Mouse (Mus musculus): ENCODE measurements around the gene Asb4. TPM values are rescaled to one million over a fixed set of nuclear protein-coding genes. Genes with fewer than 3 reads are reported as not detected.

Gene Asb4
- polyA plus RNA-seq, 1 experiment from 2014 or later, result 31.4 TPM

DNA sequence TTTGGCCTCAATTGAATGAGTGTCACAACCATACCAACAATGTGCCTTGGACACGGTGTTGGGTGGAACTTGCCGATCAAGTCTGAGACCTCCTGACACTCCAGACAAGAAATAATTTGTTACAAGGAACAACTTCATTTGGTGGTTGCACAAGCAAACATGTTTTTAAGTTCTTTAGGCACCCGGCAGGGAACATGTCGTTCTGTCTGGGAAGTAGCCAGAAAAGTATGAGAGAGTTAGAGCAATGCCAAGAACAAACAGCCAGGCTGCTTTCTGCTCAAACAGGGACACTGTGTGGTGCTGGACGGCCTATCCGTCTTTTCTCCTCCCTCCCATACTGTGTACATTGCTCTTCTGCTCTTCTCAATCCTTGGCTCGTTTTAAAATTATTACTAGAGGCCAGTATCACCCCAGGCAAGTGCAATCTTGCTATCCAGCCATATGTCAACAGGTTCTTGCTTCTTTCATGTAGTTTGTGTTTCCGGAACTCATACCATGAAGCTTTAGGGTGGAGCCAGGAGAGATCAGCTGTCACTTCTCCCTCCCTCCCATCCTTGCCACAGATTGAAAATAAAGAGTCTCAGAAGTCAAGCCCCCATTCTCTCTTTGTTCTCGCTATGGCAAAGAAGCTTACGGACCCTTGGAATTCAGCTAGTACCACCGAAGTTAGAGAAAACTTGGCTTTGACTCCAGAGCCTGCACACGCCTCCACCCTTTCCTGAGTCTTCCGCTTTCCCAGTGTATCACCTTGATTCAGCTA lies 60.1 kb downstream of the Asb4 start:
- DNase-seq (ENCODE audit: low spot score) (peak; percentile 61), ATAC-seq (ENCODE audit: low read depth) (peak; percentile 65)
- no peaks in the 10 kb centered on the region for H3K27me3 ChIP-seq (replicated peaks; ENCODE audit: control insufficient read depth, insufficient read depth, low read length)
- H3K9me3 ChIP-seq (ENCODE audit: control insufficient read depth, low read length), result no peaks in the 10 kb centered on the region
- no peak overlapping the region for H3K9ac ChIP-seq (ENCODE audit: low read depth, low read length)
- 21% methylated on average over 13 of the region's 13 CpGs for WGBS
- peak overlapping the region; percentile 13 for H3K4me2 ChIP-seq (ENCODE audit: low read depth, low read length)
- H3K27ac ChIP-seq (replicated peaks; ENCODE audit: low read depth, low read length), result no peak overlapping the region; the same call in 1 of the 2 replicates
- no peaks in the 10 kb centered on the region for H3K36me3 ChIP-seq (ENCODE audit: control insufficient read depth, insufficient read depth, low read length)
- no peak overlapping the region for H3K4me3 ChIP-seq (ENCODE audit: low read depth, low read length)
- peaks cover 11% of the 10 kb centered on the region; the same call in 1 of the 2 replicates for H3K4me1 ChIP-seq (ENCODE audit: control insufficient read depth, insufficient read depth, low read length)

DNA sequence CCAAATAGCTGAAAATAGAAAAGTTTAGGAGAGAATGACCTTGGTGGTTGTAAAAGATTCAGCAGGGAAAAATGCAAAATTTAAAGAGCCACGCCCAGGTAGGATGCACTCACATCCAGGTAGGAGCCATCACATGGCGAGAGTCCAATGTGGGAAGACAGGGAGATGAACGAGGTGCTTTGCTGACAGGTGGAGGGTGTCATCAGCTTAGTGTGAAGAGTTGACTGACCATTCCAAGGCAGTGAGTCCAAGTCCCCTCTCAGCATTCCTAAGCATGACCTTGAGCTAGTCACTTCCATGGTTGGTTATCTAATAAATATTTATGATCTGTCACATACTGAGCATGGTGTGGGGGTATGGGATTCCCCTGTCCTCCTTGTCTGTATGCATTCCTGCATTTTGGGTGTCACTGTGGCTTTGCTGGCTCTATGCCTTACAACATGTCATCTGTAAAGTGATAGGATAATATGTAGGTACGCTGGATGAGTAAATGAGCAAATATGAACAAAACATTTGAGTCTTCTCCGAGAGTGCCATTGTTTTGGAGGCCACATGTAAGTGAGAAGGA lies 61.2 kb downstream of the Asb4 start:
- H3K4me3 ChIP-seq (ENCODE audit: low read depth, low read length), result no peak overlapping the region
- H3K27me3 ChIP-seq (replicated peaks; ENCODE audit: control insufficient read depth, insufficient read depth, low read length), result no peaks in the 10 kb centered on the region
- peaks cover 11% of the 10 kb centered on the region; the same call in 1 of the 2 replicates for H3K4me1 ChIP-seq (ENCODE audit: control insufficient read depth, insufficient read depth, low read length)
- 90% methylated on average over 5 of the region's 5 CpGs for WGBS
- ATAC-seq (ENCODE audit: low read depth) (no peak), DNase-seq (ENCODE audit: low spot score) (no peak)
- H3K9ac ChIP-seq (ENCODE audit: low read depth, low read length), result no peak overlapping the region
- H3K4me2 ChIP-seq (ENCODE audit: low read depth, low read length), result no peak overlapping the region
- no peaks in the 10 kb centered on the region for H3K9me3 ChIP-seq (ENCODE audit: control insufficient read depth, low read length)
- H3K27ac ChIP-seq (replicated peaks; ENCODE audit: low read depth, low read length), result no peak overlapping the region
- H3K36me3 ChIP-seq (ENCODE audit: control insufficient read depth, insufficient read depth, low read length), result no peaks in the 10 kb centered on the region

DNA sequence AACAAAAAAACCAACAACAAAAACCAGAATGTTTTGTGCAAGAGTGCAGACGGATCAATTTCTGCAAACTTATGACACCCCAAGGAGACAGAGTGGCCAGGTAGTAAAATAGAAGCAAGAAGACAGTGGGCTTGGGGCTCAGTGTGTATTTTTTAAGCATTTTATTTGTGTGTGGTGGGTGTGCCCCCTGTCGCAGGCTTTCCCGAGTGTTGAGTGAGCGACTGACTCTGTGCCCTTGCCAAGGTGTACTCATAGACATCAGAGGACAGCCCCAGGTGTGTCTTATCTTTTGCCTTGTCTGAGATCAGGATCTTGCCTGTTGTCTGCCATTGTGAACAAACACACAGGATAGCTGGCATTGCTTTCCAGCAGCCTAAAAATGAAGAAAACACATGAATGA lies 63.8 kb downstream of the Asb4 start:
- Histone ChIP-seq H3K27ac (replicated peaks; ENCODE audit: low read depth, low read length) (no peak overlapping the region), H3K36me3 (ENCODE audit: control insufficient read depth, insufficient read depth, low read length) (no peaks in the 10 kb centered on the region), H3K27me3 (replicated peaks; ENCODE audit: control insufficient read depth, insufficient read depth, low read length) (no peaks in the 10 kb centered on the region), H3K4me3 (ENCODE audit: low read depth, low read length) (no peak overlapping the region), H3K9ac (ENCODE audit: low read depth, low read length) (no peak overlapping the region), H3K9me3 (ENCODE audit: control insufficient read depth, low read length) (no peaks in the 10 kb centered on the region), H3K4me2 (ENCODE audit: low read depth, low read length) (no peak overlapping the region), H3K4me1 (ENCODE audit: control insufficient read depth, insufficient read depth, low read length) (peaks cover 11% of the 10 kb centered on the region; the same call in 1 of the 2 replicates)
- 88% methylated on average over 4 of the region's 4 CpGs for WGBS
- DNase-seq (ENCODE audit: low spot score), result no peak
- no peak for ATAC-seq (ENCODE audit: low read depth)

DNA sequence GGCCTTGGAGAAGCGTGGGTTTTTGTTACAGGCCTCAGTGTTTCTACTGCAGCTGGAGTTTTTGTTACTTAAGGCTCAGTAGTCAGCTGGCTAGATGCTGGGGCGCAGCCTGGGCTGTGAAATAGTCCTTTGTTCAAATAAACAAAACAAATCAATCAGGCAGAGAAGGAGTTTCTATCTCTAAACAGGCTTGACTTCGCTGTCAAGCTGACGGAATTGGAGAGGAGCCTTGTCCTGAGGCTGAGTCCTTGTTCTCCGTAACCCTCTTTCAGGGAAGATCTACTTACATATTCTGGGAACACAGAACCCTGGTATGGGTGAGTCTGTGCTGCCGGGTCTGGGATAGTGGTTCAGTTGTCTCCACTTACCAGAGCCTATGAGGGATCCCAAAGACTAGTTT lies 64.4 kb downstream of the Asb4 start:
- ATAC-seq (ENCODE audit: low read depth), result no peak

DNA sequence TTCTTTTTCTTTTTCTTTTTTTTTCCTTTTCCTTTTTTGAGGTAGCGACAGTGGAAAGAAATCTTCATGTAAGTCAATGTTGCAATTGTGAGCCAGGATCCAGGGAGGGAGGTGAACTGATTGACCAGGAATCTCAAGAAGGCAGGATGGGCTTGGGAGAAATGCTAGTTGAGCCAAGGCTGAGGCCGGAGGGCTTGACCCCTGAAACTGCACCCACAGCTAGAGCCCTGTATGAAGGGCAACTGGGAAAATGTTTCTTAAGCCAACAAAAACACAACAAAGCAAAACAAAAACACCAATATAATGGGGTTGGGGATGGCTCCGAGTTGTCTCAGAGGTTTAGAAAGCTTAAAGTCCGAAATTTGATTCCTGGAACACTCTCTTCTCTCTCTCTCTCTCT lies 65.2 kb downstream of the Asb4 start:
- Histone ChIP-seq H3K27me3 (replicated peaks; ENCODE audit: control insufficient read depth, insufficient read depth, low read length) (no peaks in the 10 kb centered on the region), H3K9me3 (ENCODE audit: control insufficient read depth, low read length) (no peaks in the 10 kb centered on the region), H3K9ac (ENCODE audit: low read depth, low read length) (no peak overlapping the region), H3K36me3 (ENCODE audit: control insufficient read depth, insufficient read depth, low read length) (no peaks in the 10 kb centered on the region), H3K4me2 (ENCODE audit: low read depth, low read length) (no peak overlapping the region), H3K27ac (replicated peaks; ENCODE audit: low read depth, low read length) (no peak overlapping the region), H3K4me3 (ENCODE audit: low read depth, low read length) (no peak overlapping the region), H3K4me1 (ENCODE audit: control insufficient read depth, insufficient read depth, low read length) (peaks cover 1% of the 10 kb centered on the region; the same call in 1 of the 2 replicates)
- DNase-seq (ENCODE audit: low spot score), result no peak
- WGBS, result 36% methylated on average over 4 of the region's 4 CpGs
- no peak for ATAC-seq (ENCODE audit: low read depth)

More for the DNA sequence above, 64.4 kb downstream of the Asb4 start:
- Histone ChIP-seq H3K36me3 (ENCODE audit: control insufficient read depth, insufficient read depth, low read length) (no peaks in the 10 kb centered on the region), H3K4me1 (ENCODE audit: control insufficient read depth, insufficient read depth, low read length) (peaks cover 10% of the 10 kb centered on the region; the same call in 1 of the 2 replicates), H3K9ac (ENCODE audit: low read depth, low read length) (no peak overlapping the region), H3K4me3 (ENCODE audit: low read depth, low read length) (no peak overlapping the region), H3K27me3 (replicated peaks; ENCODE audit: control insufficient read depth, insufficient read depth, low read length) (no peaks in the 10 kb centered on the region), H3K9me3 (ENCODE audit: control insufficient read depth, low read length) (no peaks in the 10 kb centered on the region), H3K27ac (replicated peaks; ENCODE audit: low read depth, low read length) (no peak overlapping the region), H3K4me2 (ENCODE audit: low read depth, low read length) (no peak overlapping the region)
- no peak for DNase-seq (ENCODE audit: low spot score)
- WGBS, result 45% methylated on average over 6 of the region's 6 CpGs

DNA sequence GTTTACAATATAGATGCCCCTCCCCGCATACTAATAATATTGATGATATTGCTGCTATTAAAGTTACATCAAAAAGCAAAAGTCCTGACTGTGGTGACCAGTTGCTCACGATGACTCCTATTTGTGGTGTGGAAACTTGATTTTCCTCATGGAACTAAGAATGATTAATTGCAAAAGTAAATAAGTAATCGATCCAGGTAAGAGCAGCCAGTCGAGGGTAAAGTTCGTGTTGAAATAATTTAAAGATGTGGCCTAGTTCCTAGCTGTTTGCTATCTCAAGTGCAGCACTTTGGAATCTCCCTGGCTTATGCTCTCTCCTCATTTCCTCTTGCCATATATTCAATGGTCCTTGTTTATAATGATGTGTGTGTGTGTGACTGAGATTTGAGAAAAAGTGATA lies 66.7 kb downstream of the Asb4 start:
- Histone ChIP-seq H3K4me2 (ENCODE audit: low read depth, low read length) (no peak overlapping the region), H3K4me1 (ENCODE audit: control insufficient read depth, insufficient read depth, low read length) (no peaks in the 10 kb centered on the region), H3K9ac (ENCODE audit: low read depth, low read length) (no peak overlapping the region), H3K4me3 (ENCODE audit: low read depth, low read length) (no peak overlapping the region), H3K27me3 (replicated peaks; ENCODE audit: control insufficient read depth, insufficient read depth, low read length) (no peaks in the 10 kb centered on the region), H3K36me3 (ENCODE audit: control insufficient read depth, insufficient read depth, low read length) (no peaks in the 10 kb centered on the region), H3K9me3 (ENCODE audit: control insufficient read depth, low read length) (no peaks in the 10 kb centered on the region), H3K27ac (replicated peaks; ENCODE audit: low read depth, low read length) (no peak overlapping the region)
- DNase-seq (ENCODE audit: low spot score), result no peak
- WGBS, result 82% methylated on average over 5 of the region's 5 CpGs
- ATAC-seq (ENCODE audit: low read depth), result no peak

DNA sequence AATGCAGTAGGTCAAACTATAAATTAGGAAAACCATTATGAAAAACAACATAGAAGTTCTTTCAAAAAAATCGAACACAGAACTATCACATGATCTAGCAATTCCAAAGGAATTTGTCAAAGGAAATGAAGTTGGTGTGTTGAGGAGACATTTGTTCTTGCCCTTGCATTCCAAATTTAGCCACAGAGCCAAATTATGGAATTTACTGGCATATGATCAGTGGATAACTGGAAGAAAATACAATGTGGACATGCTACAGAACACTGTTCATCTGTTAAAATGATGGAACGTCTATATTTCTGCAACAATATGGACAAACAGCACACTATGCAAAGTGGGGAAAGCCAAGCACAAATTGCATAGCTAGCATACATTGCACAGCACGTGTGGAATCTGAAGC lies 72.7 kb downstream of the Asb4 start:
- H3K36me3 ChIP-seq (ENCODE audit: control insufficient read depth, insufficient read depth, low read length), result no peaks in the 10 kb centered on the region
- H3K4me2 ChIP-seq (ENCODE audit: low read depth, low read length), result no peak overlapping the region
- H3K9ac ChIP-seq (ENCODE audit: low read depth, low read length), result no peak overlapping the region
- H3K4me3 ChIP-seq (ENCODE audit: low read depth, low read length), result no peak overlapping the region
- DNase-seq (ENCODE audit: low spot score) (no peak), ATAC-seq (ENCODE audit: low read depth) (no peak)
- H3K27ac ChIP-seq (replicated peaks; ENCODE audit: low read depth, low read length), result no peak overlapping the region
- H3K9me3 ChIP-seq (ENCODE audit: control insufficient read depth, low read length), result no peaks in the 10 kb centered on the region
- H3K4me1 ChIP-seq (ENCODE audit: control insufficient read depth, insufficient read depth, low read length), result no peaks in the 10 kb centered on the region
- H3K27me3 ChIP-seq (replicated peaks; ENCODE audit: control insufficient read depth, insufficient read depth, low read length), result no peaks in the 10 kb centered on the region
- WGBS, result 70% methylated on average over 3 of the region's 3 CpGs

DNA sequence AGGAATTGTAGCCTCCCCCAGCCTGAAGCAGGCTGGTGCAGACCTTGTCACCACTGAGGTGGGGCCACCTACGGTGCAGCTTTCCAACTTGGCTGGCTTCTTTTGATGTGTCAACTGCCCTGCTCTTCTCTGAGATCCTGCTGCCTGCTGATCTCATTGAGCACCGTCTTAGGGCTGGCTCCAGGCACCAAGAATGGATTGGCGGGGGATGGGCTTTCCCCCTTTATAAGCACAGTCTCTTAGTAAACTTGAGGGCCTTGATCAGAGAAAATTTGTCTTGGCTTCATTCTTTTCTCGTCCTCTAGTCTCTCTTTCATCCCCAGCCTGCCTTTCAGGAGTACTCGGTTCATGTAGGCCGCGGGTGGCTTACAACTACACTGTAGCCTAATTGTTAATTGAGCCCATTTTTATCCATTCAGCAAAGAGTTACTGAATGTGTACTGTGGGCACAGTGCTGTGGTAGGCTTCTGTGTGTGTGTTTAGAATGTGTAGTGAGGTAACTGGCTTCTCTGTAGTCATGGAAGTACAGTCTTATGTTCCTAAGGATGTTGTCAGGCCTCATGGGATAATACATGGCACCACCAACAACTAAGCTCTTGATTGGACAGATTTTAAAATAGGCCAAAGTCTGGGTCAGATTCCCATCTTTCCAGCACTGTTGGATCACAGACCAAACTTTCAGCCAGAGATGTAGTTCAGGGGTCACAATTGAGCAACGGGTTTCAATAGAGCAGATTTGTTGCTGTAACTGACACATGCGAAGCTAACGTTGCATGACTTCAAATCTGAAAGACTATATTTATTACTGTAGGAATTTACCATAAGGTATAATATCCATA lies 87.5 kb downstream of the Asb4 start:
- Histone ChIP-seq H3K9me3 (ENCODE audit: control insufficient read depth, low read length) (no peaks in the 10 kb centered on the region), H3K27me3 (replicated peaks; ENCODE audit: control insufficient read depth, insufficient read depth, low read length) (no peaks in the 10 kb centered on the region), H3K4me1 (ENCODE audit: control insufficient read depth, insufficient read depth, low read length) (no peaks in the 10 kb centered on the region), H3K9ac (ENCODE audit: low read depth, low read length) (no peak overlapping the region), H3K27ac (replicated peaks; ENCODE audit: low read depth, low read length) (no peak overlapping the region), H3K36me3 (ENCODE audit: control insufficient read depth, insufficient read depth, low read length) (no peaks in the 10 kb centered on the region), H3K4me2 (ENCODE audit: low read depth, low read length) (no peak overlapping the region), H3K4me3 (ENCODE audit: low read depth, low read length) (no peak overlapping the region)
- WGBS, result 79% methylated on average over 10 of the region's 10 CpGs
- ATAC-seq (ENCODE audit: low read depth) (no peak), DNase-seq (ENCODE audit: low spot score) (no peak)
